Mouse (Mus musculus) embryonic fibroblast, embryonic 13.5 days (primary cell): Measurements from ENCODE around the gene Grem2.

Experiments used
- CTCF ChIP-seq: IDR thresholded peaks from 2 replicates; pipeline ENCODE4 v1.5.1; 2011; ENCODE audit warnings: mild to moderate bottlenecking, control low read depth, low read length, moderate library complexity, borderline replicate concordance; ENCODE audit not compliant: insufficient read depth
- POLR2A ChIP-seq: IDR thresholded peaks from 2 replicates; pipeline ENCODE4 v1.6.1; 2011; ENCODE audit warnings: low read depth, mild to moderate bottlenecking, control low read depth, low read length, moderate library complexity

DNA sequence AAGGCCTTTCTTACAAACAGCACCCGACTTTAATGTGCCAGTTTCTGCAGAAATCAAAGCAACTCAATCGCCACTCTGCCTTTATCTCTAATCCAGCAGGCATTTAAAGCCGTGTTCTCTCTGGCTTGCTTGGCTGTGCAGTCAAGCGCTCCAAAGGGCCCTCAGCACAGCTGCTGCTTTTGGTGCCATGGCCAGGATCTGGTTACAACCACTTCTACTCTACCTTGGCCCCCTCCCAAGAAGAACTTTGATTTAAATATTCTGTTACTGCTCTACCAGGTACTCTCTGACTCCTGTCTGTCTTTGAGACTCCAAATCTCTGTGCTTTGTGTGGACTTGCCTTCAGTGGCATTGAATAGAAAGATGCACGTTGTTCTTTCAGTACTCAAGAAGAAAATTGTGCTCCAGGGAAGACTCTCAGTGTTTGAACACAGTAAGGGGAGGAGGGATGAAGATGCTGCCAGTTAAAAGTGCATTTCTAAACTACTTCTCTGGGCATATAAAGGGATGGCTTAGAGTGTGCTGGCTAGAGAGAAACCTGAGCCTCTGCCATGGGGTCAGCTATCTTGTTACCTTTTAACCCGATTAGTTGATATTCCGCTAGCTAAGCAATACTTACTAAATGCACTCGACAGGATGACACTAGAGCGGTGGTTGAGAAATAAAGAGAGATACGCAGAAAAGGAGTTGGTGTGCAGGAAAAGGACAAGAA lies 61.1 kb downstream of the Grem2 start:
- no peak for TF ChIP-seq POLR2A
- TF ChIP-seq CTCF, result no peak
